Mouse (Mus musculus): Measurements from ENCODE around the gene Tas2r130.
"Not testable (repeated sequence)": the region's sequence is repeated elsewhere in the genome, so short reads cannot be mapped to it uniquely, and the experiment has no call there.

Tas2r130 gene

GRCm38 (mm10) chr6:131630812-131631211 is at the start of gene Tas2r130:
TSS of gene Tas2r130 (minus strand) at chr6:131630912.
- no peak for DNase-seq

GRCm38 (mm10) chr6:131678786-131679185 is 48.1 kb upstream of the Tas2r130 start, which contains the start of gene Tas2r106:
TSS of gene Tas2r106 (minus strand) at chr6:131678886.
- DNase-seq, result no peak

- DNase-seq, result no peak
Measured at GRCm38 (mm10) chr6:131660049-131660448, 29.3 kb upstream of the Tas2r130 start, which contains the start of gene Tas2r107. TSS of gene Tas2r107 (minus strand) at chr6:131660149.

- DNase-seq, result not testable (repeated sequence)
Measured at GRCm38 (mm10) chr6:131609956-131610355, 20.8 kb downstream of the Tas2r130 start.

- DNase-seq, result no peak
Measured at GRCm38 (mm10) chr6:131604821-131605220, 25.9 kb downstream of the Tas2r130 start.

All from lung, postnatal 10 days (tissue).